Mouse (Mus musculus) embryo, embryonic 11.5 days (tissue): Measurements from ENCODE around the gene Asb11.

Experiments
- DNase-seq: peaks from one replicate; pipeline ENCODE4 v3.0.0-alpha.2; 2012; ENCODE audit warnings: low read depth, low spot score

Asb11 gene

DNA sequence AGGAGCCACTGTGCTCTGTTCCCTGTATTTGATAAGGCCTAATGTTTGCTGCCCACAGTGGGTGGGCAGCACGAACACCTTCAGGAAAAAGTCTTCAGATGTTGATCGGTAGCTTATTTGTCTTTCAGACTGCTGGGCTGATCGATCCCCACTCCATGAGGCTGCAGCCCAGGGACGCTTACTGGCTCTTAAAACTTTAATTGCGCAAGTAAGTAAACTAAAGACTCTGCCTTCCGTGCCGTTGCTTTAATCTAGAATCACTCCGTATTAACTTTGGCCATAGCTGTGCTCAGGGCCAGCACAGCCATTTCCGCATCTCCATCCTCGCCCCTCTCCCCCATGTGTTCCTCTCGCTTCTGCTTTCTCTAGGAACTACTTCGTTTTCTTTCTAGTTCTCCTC, 8.8 kb downstream of the Asb11 start:
- DNase-seq, result no peak

DNA sequence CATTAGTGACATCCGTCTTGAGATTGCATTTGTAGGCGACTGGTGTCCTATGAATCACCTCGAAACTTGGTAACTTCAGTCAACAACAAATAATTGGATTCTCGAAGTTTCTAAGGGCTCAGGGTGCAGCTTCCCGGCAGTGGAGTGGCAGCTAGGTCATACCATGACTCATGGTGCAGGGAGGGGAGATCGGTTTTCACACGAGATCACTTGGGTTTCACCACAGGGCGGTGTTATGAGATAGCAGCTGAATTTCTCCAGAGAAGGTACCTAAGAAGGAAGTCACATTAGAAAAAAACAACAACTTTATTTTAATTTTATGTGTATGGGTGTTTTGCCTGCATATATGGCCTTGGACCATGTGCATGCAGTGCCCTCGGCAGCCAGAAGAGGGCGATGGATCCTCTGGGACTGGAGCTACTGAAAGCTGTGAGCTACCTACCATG, 9.3 kb downstream of the Asb11 start:
- no peak for DNase-seq

DNA sequence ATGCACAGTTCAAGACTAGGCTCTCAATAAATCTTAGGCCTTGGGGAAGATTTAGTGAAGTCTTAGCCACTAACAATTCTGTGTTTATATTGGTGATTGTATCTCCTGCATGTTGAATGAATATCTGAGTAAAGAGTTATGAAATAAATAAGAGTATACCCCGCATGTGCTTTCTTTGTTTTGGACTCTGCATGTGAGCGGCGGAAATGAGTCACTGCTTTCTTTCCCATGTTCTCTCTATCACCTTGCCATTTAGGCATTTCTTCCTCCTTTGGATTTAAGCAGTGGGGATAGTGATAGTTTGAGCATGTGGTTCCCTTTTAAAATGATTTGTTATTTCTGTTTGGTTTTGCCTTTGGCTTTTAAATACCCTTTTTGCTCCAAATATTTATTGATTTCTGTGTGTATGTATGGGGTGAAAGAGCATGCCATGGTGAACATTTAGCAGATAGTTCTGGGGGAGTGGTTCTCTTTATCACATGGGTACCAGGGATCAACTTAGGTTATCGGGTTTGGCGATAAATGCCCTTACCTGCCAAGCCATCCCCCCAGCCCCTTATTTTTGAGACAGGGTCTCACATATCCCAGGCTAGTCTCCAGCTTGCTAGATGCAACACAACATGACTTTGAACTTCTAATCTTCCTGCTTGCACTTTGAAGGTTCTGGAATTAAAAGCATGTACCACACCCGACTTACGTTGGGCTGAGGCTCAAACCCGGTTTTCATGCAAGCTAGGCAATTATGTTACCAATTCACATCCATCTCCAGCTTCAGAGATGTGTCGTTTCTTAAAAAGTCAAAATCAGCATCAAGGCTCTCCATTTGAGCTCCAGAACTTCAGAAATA, 10.3 kb downstream of the Asb11 start:
- DNase-seq, result no peak

DNA sequence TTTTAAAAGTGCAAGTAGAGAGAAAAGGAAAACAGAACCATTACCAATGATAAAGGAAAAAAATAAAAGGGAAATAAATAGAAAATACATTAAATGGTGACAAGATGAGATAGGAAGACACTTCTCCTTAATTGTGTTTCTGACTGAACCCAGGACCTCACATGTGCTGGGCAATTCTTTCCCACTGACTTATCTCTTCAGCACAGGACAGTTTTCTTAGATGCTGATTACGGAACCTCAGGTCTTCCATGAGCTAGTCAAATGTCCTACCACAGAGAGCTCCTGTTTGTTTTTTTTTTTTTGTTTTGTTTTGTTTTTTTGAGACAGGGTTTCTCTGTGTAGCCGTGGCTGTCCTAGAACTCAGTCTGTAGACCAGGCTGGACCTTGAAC, 10.9 kb downstream of the Asb11 start:
- no peak for DNase-seq

DNA sequence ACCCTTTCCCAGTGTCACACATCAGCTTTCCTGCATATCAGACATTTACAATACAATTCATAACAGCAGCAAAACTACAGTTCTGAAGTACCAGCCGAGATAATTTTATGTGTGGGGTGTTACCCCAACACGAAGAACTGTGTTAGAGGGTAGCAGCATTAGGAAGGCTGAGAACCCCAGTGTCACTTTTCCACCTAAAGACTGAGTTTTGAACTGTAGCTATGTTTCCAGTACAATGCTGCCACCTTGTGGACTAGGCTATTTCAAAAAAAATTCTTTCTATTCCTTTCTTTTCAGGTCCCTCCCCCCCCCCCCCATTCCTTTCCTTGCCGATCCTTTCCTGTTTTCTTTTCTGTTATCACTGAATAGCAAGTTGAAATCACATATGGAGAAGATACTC, 12.4 kb downstream of the Asb11 start:
- DNase-seq, result peak; percentile 23

DNA sequence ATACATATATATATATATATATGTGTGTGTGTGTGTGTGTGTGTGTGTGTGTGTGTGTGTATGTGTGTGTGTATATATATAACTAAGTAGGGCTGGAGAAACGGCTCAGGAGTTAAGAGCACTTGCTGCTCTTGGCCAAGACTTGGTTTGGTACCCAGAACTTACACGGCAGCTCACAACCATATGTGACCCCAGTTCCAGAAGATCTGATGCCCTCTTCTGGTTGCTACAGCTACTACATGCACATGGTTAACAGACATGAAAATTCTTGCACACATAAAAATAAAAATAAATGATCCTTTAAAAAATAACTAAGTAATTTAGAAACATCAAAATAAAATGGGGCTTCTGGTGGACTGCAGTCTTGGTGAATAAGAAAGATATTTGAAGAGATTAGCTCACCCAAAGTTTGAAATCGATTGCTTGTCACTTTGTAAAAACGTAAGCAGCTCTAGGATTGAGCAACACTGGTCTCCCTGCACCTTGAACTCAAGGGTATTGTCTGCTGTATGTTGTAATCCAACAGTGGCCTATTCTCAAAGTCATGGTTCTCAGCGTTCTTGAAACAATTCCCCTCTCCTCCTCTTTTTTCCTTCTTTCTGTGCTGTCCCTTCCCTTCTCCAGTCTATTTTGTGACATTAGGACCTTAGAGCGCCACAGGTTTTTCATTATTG, 22.5 kb downstream of the Asb11 start:
- no peak for DNase-seq

DNA sequence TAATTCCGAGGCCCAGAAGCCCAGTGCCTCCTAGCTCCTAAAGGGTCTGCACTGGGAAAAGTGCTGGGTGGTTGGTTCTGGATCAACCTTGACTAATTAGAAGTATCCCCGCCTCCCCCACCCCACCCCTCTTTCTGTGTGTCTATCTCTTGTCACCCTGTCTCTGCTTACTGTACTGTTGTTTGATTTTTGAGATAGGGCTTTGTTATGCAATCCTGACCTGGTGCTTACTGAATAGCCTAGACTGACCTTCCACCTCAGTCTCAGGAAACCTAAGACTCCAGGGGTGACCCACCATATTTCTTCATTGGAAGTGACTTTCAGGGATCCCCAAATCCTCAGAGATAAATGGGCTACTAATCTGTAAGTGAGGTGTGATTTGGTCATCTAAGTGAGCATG, 65.5 kb downstream of the Asb11 start:
- no peak for DNase-seq

DNA sequence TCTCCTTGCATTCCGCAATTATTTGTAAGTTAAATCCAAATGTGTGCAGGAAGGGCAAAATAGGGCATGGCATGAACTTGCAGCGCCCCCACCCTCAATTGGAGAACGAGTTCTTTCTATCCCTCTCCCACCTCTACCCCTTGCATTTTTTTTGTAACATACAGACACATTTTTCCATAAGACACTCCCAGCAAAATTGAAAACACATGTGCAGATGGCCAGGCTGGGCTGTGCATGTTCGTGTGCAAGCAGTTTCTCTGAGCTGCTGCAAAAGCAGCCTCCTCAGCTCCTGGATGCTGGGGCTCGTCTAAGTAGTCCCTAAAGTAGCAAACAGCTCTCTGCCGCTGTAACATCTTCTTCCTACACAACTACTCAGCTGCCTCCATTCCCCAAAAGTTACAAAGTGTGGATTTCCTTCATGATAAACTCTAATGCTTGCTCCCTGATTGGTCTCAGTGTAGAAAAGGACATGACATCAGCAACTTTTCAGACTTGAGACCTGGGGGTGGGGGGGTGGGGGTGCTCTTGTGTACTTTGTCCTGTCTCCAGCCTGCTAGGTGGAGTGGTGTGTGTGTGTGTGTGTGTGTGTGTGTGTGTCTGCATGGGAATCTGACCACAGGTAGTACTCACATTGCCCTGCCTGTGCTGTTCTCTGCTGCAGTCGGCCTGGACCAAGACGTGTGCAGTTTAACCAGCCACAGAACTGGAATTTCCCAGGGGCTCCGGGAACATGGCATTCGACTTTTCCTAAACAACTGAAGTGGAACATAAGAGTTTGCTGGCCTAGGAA, 69.1 kb downstream of the Asb11 start, which contains the start of gene Asb9:
TSS of gene Asb9 (plus strand) at position 619 of the 790 bp plus-strand sequence.
- no peak for DNase-seq

DNA sequence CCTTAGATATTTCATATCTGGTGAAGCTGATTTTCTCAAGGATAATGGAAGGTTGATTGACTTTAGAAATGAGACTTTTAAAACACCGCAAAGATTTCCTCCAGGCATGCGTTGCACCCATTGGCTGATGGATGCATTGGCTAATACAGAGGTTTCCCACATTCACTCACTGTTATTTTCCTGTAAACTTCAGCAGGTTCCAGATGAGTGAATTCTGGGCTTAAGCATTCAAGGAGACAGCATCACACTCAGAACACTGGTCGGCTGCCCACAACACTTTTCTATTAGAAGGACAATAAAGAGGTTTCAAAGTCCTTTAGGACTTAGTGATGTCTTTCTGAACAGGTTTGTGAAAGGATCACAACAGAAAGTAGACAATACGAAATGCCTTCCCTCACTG, 70.3 kb downstream of the Asb11 start:
- DNase-seq, result no peak

DNA sequence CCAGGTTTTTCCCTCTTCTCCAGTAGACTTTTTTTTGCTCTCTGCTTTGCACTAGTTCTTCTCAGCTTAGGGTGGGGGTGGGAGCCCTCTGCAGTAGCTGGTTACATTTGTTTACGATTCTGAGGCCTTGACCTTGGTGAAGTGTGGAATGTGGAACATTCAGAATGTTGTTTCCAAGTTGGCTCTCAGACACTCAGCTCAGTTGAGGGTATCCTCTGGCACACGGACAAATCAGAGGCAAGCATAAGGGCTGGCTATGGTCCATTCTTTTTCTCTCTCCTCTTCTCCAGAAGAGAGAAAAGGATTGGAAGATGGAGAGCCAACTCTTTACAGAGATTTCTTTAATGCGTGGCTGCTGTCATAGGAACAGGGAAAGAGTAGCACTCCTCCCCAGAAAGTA, 71.9 kb downstream of the Asb11 start:
- no peak for DNase-seq
